Mouse (Mus musculus) embryonic fibroblast, embryonic 13.5 days (primary cell): ENCODE results near the gene Ggct.

ENCODE experiments used
- CTCF ChIP-seq: IDR thresholded peaks from 2 replicates; pipeline ENCODE4 v1.5.1; 2011; ENCODE audit warnings: mild to moderate bottlenecking, control low read depth, low read length, moderate library complexity, borderline replicate concordance; ENCODE audit not compliant: insufficient read depth
- POLR2A ChIP-seq: IDR thresholded peaks from 2 replicates; pipeline ENCODE4 v1.6.1; 2011; ENCODE audit warnings: low read depth, mild to moderate bottlenecking, control low read depth, low read length, moderate library complexity

DNA sequence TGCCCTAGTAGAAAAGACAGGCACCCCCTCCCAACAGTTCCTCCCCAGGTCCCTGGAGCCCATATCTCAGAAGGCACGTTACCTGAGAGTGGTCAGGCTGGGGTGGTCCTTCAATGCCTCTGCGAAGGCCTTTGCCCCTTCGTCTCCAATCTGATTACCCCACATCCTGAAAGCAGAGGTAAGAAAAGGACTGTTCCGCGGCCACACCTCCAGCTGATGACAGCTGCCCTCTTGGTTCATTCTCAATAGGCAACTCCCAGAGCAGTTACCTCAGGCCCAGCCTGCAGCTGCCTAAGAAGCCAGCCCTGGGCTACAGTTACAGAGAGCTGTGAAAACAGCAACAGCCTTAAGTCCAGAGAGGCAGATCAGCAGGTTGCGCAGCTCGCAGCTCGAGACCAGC is 58.4 kb downstream of the Ggct start:
- no peak for TF ChIP-seq POLR2A
- no peak for TF ChIP-seq CTCF
